Mouse (Mus musculus) frontal cortex, adult 2 months (tissue): Measurements from ENCODE around the gene Ssu72. TPM values are rescaled to one million over a fixed set of nuclear protein-coding genes. Genes with fewer than 3 reads are reported as not detected.
"Not testable (repeated sequence)": the region's sequence is repeated elsewhere in the genome, so short reads cannot be mapped to it uniquely, and the experiment has no call there.

Experiments
- DNase-seq, 2 experiments: peaks; one replicate each; pipeline ENCODE4 v3.0.0; 2022; ENCODE audit warnings: low spot score in 1 of 2; ENCODE audit errors: extremely low spot score in 1 of 2
- polyA plus RNA-seq: library from polyadenylated mRNA; depleted of rRNA; stranded (reverse); fragments of >200 nt; gene quantifications from 2 replicates; pipeline ENCODE4 v1.2.3, GENCODE M21; 2012

The Ssu72 gene
- polyA plus RNA-seq, 1 experiment = 134 TPM

- DNase-seq = peak in 1 of 2 experiments; percentile 32
These were observed 8.0 kb upstream of the Ssu72 start for GRCm38 (mm10) chr4:155696261-155697255.

- DNase-seq = no peak
These were observed 4.2 kb upstream of the Ssu72 start for GRCm38 (mm10) chr4:155700425-155700824.

GRCm38 (mm10) chr4:155703425-155703929 is 1.1 kb upstream of the Ssu72 start:
- DNase-seq = no peak

GRCm38 (mm10) chr4:155705592-155705929 is 961 bp downstream of the Ssu72 start:
- DNase-seq = peak in 1 of 2 experiments; percentile 11

- no peak for DNase-seq
These were observed 4.0 kb downstream of the Ssu72 start for GRCm38 (mm10) chr4:155708582-155708981.

GRCm38 (mm10) chr4:155708988-155709387 is 4.4 kb downstream of the Ssu72 start:
- DNase-seq = peak in 1 of 2 experiments; percentile 18

GRCm38 (mm10) chr4:155710521-155711252 is 6.1 kb downstream of the Ssu72 start:
- no peak for DNase-seq

GRCm38 (mm10) chr4:155721668-155722083 is 17.1 kb downstream of the Ssu72 start:
- DNase-seq = peak in 1 of 2 experiments; percentile 33

- no peak for DNase-seq
These were observed 23.4 kb downstream of the Ssu72 start for GRCm38 (mm10) chr4:155727993-155728392.

- no peak for DNase-seq
These were observed 28.7 kb downstream of the Ssu72 start for GRCm38 (mm10) chr4:155733267-155733666.

GRCm38 (mm10) chr4:155734350-155734941 is 29.8 kb downstream of the Ssu72 start, which contains the start of gene Tmem240:
Gene Tmem240, plus strand, starts transcription at chr4:155734800.
- peak; percentile 84 to 87 for DNase-seq

- peak in 1 of 2 experiments; percentile 44 for DNase-seq
These were observed 30.5 kb downstream of the Ssu72 start for GRCm38 (mm10) chr4:155734951-155735702.

- no peak for DNase-seq
These were observed 31.2 kb downstream of the Ssu72 start for GRCm38 (mm10) chr4:155735788-155736187.

- no peak for DNase-seq
These were observed 31.8 kb downstream of the Ssu72 start for GRCm38 (mm10) chr4:155736421-155736820.

- peak in 1 of 2 experiments; percentile 59 for DNase-seq
These were observed 33.7 kb downstream of the Ssu72 start for GRCm38 (mm10) chr4:155738262-155738661.

- DNase-seq = no peak
These were observed 34.6 kb downstream of the Ssu72 start for GRCm38 (mm10) chr4:155739152-155739551.

GRCm38 (mm10) chr4:155739741-155740636 is 35.4 kb downstream of the Ssu72 start:
- DNase-seq = no peak

GRCm38 (mm10) chr4:155740681-155741080 is 36.1 kb downstream of the Ssu72 start:
- not testable (repeated sequence) for DNase-seq

- no peak for DNase-seq
These were observed 38.1 kb downstream of the Ssu72 start for GRCm38 (mm10) chr4:155742684-155743083.
